Mouse (Mus musculus) lung, postnatal 0 days (tissue): ENCODE data around the gene Dner. TPM values are rescaled to one million over a fixed set of nuclear protein-coding genes. Genes with fewer than 3 reads are reported as not detected.

Experiments
- ATAC-seq: fragments of 200-750 bp; cut with Nextera tagmentation; 2 replicates; pipeline ENCODE4 v1.8.0; 2017; ENCODE audit warnings: moderate library complexity
- DNase-seq: peaks from one replicate; pipeline ENCODE4 v3.0.0-alpha.2; 2016; ENCODE audit warnings: low spot score
- H3K27ac ChIP-seq: fragments of 300-500 bp; sonication (generic); 2 replicates; pipeline ENCODE4 v1.5.1; 2014; ENCODE audit warnings: antibody characterized with exemption, mild to moderate bottlenecking, low read length, mixed read lengths
- H3K27me3 ChIP-seq: fragments of 300-500 bp; sonication (generic); replicated peaks from 2 replicates; pipeline ENCODE4 v1.6.1; 2014; ENCODE audit warnings: low read length, mixed read lengths; ENCODE audit not compliant: insufficient read depth
- H3K36me3 ChIP-seq: fragments of 300-500 bp; sonication (generic); 2 replicates; pipeline ENCODE4 v1.6.1; 2014; ENCODE audit warnings: low read length, mixed read lengths; ENCODE audit not compliant: insufficient read depth
- H3K4me1 ChIP-seq: fragments of 300-500 bp; sonication (generic); 2 replicates; pipeline ENCODE4 v1.6.1; 2014; ENCODE audit warnings: antibody characterized with exemption, low read depth, low read length, mixed read lengths; ENCODE audit not compliant: insufficient read depth
- H3K4me2 ChIP-seq: fragments of 300-500 bp; sonication (generic); replicated peaks from 2 replicates; pipeline ENCODE4 v1.6.1; 2014; ENCODE audit warnings: low read depth, mild to moderate bottlenecking, low read length, moderate library complexity, mixed read lengths
- H3K4me3 ChIP-seq: fragments of 300-500 bp; sonication (generic); 2 replicates; pipeline ENCODE4 v1.5.1; 2014; ENCODE audit warnings: low read depth, low read length
- H3K9ac ChIP-seq: fragments of 300-500 bp; sonication (generic); replicated peaks from 2 replicates; pipeline ENCODE4 v1.6.1; 2014; ENCODE audit warnings: low read depth, mild to moderate bottlenecking
- H3K9me3 ChIP-seq: fragments of 300-500 bp; sonication (generic); 2 replicates; pipeline ENCODE4 v1.6.1; 2016; ENCODE audit warnings: low read length, mixed read lengths
- CTCF ChIP-seq: IDR thresholded peaks from 2 replicates; pipeline ENCODE4 v1.5.1; 2016; ENCODE audit warnings: antibody characterized with exemption, mild to moderate bottlenecking
- EP300 ChIP-seq: IDR thresholded peaks from 2 replicates; pipeline ENCODE4 v1.6.1; 2016; ENCODE audit warnings: antibody characterized with exemption, mild to moderate bottlenecking, control low read depth
- WGBS: fragments of 180-500 bp; shearing (Covaris S2); extraction: QIAGEN DNeasy Blood & Tissue Kit; methylation state at CpG from one replicate; pipeline ENCODE4 v1.1.7; 2014; 5-methylcytosine and 5-hydroxymethylcytosine counted together
- polyA plus RNA-seq: library from polyadenylated mRNA; unstranded; fragments of >200 nt; fragmentation: Nextera tagmentation; extraction: Ambion mirVana; gene quantifications from 2 replicates; pipeline ENCODE4 v1.2.1, GENCODE M21; 2015

Gene Dner
- polyA plus RNA-seq, 1 experiment from 2014 or later, result 0.48 TPM

DNA sequence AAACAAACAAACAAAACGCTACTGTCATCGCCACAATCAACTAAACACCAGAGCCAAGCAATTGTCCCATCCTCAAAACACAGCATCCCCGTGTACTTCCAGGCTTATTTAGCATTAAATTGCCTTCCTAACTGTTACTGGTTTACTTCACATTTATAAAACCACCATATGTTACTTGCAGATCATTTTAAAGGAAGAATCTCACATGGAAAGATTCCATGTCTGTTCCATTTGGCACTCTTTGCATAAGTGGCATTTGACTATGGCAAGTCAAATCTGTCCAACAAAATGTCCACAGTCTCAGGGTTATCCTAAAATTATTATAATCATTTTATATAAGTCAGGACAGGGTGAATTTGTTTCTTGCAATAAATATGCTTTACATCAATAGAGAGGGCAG, 299.2 kb downstream of the Dner start:
- Histone ChIP-seq H3K9me3 (no peaks in the 10 kb centered on the region), H3K27ac (no peak overlapping the region), H3K36me3 (no peaks in the 10 kb centered on the region), H3K27me3 (no peaks in the 10 kb centered on the region), H3K4me3 (no peak overlapping the region), H3K4me1 (no peaks in the 10 kb centered on the region), H3K9ac (no peak overlapping the region), H3K4me2 (no peak overlapping the region)
- DNase-seq (no peak), ATAC-seq (no peak)
- 52% methylated on average over 3 of the region's 3 CpGs for WGBS
- TF ChIP-seq CTCF, result no peak
- TF ChIP-seq EP300, result no peak

- Histone ChIP-seq H3K9me3 (no peaks in the 10 kb centered on the region), H3K4me3 (no peak overlapping the region), H3K9ac (no peak overlapping the region), H3K4me2 (no peak overlapping the region), H3K27me3 (no peaks in the 10 kb centered on the region), H3K36me3 (no peaks in the 10 kb centered on the region), H3K4me1 (no peaks in the 10 kb centered on the region), H3K27ac (no peak overlapping the region)
- WGBS, result 54% methylated on average over 8 of the region's 8 CpGs
- TF ChIP-seq EP300 (no peak), CTCF (no peak)
- DNase-seq (peak; percentile 57), ATAC-seq (peak; percentile 38; the same call in 1 of the 2 replicates)
These were observed 300.1 kb downstream of the Dner start for GRCm38 (mm10) chr1:84395928-84396327.

GRCm38 (mm10) chr1:84390961-84391360, 305.1 kb downstream of the Dner start:
- no peak for DNase-seq
- H3K27me3 ChIP-seq, result no peaks in the 10 kb centered on the region
- WGBS, result 91% methylated on average over 4 of the region's 4 CpGs
- no peak overlapping the region for H3K9ac ChIP-seq
- no peak for ATAC-seq
- no peaks in the 10 kb centered on the region; the same call in 1 of the 2 replicates for H3K4me1 ChIP-seq
- no peaks in the 10 kb centered on the region for H3K36me3 ChIP-seq
- H3K4me2 ChIP-seq, result no peak overlapping the region
- no peak overlapping the region for H3K27ac ChIP-seq
- no peak overlapping the region for H3K4me3 ChIP-seq
- H3K9me3 ChIP-seq, result no peaks in the 10 kb centered on the region
- TF ChIP-seq EP300, result no peak
- no peak for TF ChIP-seq CTCF

GRCm38 (mm10) chr1:84387616-84388015, 308.4 kb downstream of the Dner start:
- Histone ChIP-seq H3K9me3 (no peaks in the 10 kb centered on the region), H3K36me3 (no peaks in the 10 kb centered on the region), H3K4me1 (no peaks in the 10 kb centered on the region; the same call in 1 of the 2 replicates), H3K4me2 (no peak overlapping the region), H3K4me3 (no peak overlapping the region), H3K27ac (no peak overlapping the region), H3K27me3 (no peaks in the 10 kb centered on the region), H3K9ac (no peak overlapping the region)
- DNase-seq, result peak; percentile 52
- 53% methylated on average over 4 of the region's 4 CpGs for WGBS
- peak; percentile 76 for TF ChIP-seq EP300
- TF ChIP-seq CTCF, result no peak
- peak; percentile 74 for ATAC-seq

GRCm38 (mm10) chr1:84386481-84387146, 309.4 kb downstream of the Dner start:
- no peaks in the 10 kb centered on the region for H3K27me3 ChIP-seq
- no peak overlapping the region for H3K4me2 ChIP-seq
- ATAC-seq (no peak), DNase-seq (no peak)
- no peak overlapping the region for H3K27ac ChIP-seq
- no peak overlapping the region for H3K4me3 ChIP-seq
- no peak overlapping the region for H3K9ac ChIP-seq
- no peaks in the 10 kb centered on the region for H3K9me3 ChIP-seq
- TF ChIP-seq CTCF (no peak), EP300 (no peak)
- H3K36me3 ChIP-seq, result no peaks in the 10 kb centered on the region
- WGBS, result 56% methylated on average over 8 of the region's 8 CpGs
- no peaks in the 10 kb centered on the region; the same call in 1 of the 2 replicates for H3K4me1 ChIP-seq

DNA sequence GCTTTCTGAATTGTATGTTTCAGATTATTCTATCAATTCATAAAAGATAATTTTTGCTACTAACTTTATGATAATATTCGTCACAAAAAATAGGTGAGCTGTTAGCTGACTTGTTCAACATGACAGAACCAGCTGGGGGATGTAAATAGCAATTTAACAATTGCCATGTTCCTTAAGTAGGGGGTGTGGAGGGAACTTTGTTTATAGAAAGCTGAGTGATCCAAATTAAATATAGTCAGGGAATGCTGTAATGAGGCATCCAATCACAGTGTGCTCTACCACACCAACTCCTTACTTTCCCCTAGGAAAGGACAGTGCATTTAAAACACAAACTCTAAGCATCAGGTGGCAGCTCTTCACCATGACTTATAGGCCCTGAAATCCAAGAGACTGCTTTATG, 313.3 kb downstream of the Dner start:
- H3K36me3 ChIP-seq, result no peaks in the 10 kb centered on the region
- no peak overlapping the region for H3K9ac ChIP-seq
- DNase-seq (peak; percentile 45), ATAC-seq (peak; percentile 75)
- no peak for TF ChIP-seq CTCF
- TF ChIP-seq EP300, result peak; percentile 27
- no peaks in the 10 kb centered on the region; the same call in 1 of the 2 replicates for H3K4me1 ChIP-seq
- no peak overlapping the region for H3K4me2 ChIP-seq
- H3K27ac ChIP-seq, result no peak overlapping the region
- H3K4me3 ChIP-seq, result no peak overlapping the region
- no peaks in the 10 kb centered on the region for H3K9me3 ChIP-seq
- WGBS, result 42% methylated on average over 1 of the region's 1 CpGs
- no peaks in the 10 kb centered on the region for H3K27me3 ChIP-seq
